Mouse (Mus musculus) spleen, postnatal 14 days (tissue): ENCODE data around the gene Gm15319.
A peak's percentile ranks its signal among the peaks of the same experiment; 100 is the strongest.
"Not testable (repeated sequence)": the region's sequence is repeated elsewhere in the genome, so short reads cannot be mapped to it uniquely, and the experiment has no call there.

Experiments used
- DNase-seq, 2 experiments: peaks; one replicate each; pipeline ENCODE4 v3.0.0; 2021 to 2022; ENCODE audit warnings: low spot score in 2 of 2

The Gm15319 gene

DNA sequence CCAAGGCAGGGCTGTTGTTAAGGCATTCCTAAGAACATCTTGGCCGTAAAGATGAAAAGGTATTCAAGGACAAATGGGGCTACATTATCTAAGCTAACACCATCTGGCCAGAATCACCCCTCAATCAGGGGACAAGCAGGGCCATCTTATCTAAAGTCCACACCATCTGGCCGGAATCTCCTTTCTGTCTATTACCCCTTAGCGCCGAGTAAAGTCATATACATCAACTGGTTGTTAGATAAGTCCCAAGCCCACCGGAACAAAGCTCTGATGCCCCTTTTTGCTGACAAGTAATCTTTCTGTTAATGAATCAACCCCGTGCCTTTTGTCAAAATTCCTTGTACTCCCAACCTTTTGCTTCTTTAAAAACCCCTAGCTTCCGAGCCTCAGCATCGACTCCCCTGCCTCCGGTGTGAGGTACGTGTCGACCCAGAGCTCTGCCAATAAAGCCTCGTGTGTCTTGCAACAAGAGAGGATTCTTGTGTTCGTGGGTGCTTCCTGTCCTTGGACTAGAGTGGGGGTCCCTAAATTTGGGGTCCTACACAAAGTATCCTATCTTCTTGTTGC, 65.0 kb downstream of the Gm15319 start:
- peak in 1 of 2 experiments; percentile 33 for DNase-seq

- peak; percentile 54 for DNase-seq
Measured at GRCm38 (mm10) chr8:20296803-20297702, 66.0 kb downstream of the Gm15319 start.

DNA sequence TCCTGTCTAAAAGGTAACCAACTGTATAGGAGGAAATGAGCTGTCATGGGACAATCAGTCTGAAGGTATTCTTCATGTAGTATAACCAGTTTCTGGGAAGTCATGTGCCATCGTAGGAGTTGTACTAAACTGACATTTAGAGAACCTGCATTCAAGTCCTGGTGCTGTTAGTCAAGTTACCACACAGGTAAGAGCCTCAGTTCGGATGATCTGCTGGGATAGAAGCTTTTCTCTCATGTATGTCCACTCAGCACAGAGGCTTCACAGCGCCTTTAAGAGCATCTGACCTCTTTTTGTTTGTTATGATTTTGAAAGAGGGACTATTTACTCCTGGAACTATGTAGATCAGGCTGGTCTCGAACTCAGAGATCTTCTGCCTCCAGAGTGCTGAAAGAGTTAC, 67.1 kb downstream of the Gm15319 start:
- not testable (repeated sequence) for DNase-seq

DNA sequence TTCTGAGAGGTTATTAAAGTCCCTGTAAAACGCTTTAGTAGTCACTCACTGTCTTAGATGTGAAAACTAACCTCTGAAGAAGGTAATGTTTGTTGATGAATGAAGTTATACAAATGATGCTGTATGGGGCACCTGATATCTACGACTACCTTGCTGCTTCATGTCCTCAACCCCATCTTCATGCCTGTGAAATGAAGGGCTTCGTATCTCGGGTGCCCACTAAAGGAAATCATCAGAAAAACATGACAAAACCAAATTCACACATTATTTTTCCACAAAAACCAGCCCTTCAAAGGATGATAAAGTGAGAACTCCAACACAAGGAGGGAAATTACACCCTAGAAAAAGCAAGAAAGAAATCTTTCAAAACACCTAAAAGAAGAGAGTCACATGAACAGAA, 68.2 kb downstream of the Gm15319 start:
- DNase-seq = peak in 1 of 2 experiments; percentile 10

DNA sequence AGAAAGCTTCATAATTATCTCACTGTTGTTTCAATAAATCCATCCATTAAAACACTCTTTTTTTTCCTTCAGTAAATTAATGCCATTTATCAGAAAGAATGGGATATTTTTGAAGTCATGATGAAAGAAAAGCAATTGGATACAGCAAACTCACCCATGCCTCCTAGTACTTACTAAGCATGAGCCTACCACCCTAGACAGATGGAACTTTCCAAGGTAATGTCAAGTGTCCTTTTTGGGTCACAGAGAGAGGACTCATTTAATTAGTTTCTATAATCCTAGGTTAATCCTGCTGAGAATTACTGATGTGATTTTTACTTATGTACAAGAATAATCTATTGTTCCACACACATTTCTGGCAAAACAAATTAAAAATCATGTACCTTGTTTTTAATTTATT, 69.0 kb downstream of the Gm15319 start:
- DNase-seq = not testable (repeated sequence)

- not testable (repeated sequence) for DNase-seq
Measured at GRCm38 (mm10) chr8:20290015-20290414, 73.0 kb downstream of the Gm15319 start.

DNA sequence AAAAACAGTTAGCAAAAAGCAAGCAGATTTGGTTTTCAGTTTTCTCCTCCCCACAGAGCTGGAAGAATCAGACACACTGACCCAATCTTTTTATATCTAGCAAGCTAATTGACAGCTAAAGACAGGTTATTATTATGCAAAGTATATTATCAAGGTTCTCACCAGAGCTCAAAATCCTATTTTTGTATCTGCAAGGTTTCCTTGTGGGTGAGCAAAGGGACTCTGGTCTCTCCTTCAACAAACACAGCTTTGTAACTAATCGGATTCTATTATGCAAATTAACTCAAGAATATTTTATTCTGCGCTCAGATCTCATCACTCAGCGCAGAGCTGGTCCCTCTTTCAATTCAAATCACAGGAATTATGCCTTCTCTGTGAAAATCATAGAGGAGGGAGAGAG, 74.1 kb downstream of the Gm15319 start:
- DNase-seq = not testable (repeated sequence)

DNA sequence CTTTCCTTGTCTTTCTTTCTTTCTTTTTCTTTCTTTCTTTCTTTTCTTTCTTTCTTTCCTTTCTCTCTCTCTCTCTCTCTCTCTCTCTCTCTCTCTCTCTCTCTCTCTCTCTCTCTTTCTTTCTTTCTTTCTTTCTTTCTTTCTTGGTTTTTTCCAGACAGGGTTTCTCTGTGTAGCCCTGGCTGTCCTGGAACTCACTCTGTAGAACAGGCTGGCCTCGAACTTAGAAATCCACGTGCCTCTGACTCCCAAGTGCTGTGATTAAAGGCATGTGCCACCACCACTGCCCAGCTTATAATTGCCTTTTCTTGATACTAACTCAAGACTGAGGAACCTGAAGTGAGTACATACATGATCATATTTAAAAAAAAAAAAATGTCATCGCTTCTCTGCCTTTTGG, 75.3 kb downstream of the Gm15319 start:
- DNase-seq = not testable (repeated sequence)
